Mouse (Mus musculus): ENCODE measurements at regions not wholly inside any gene's neighbourhood (a gene's known extent, or its start where the extent isn't known, plus 50 kb on each side); places are given as distances from the start of the nearest gene placed in this dataset.

DNA sequence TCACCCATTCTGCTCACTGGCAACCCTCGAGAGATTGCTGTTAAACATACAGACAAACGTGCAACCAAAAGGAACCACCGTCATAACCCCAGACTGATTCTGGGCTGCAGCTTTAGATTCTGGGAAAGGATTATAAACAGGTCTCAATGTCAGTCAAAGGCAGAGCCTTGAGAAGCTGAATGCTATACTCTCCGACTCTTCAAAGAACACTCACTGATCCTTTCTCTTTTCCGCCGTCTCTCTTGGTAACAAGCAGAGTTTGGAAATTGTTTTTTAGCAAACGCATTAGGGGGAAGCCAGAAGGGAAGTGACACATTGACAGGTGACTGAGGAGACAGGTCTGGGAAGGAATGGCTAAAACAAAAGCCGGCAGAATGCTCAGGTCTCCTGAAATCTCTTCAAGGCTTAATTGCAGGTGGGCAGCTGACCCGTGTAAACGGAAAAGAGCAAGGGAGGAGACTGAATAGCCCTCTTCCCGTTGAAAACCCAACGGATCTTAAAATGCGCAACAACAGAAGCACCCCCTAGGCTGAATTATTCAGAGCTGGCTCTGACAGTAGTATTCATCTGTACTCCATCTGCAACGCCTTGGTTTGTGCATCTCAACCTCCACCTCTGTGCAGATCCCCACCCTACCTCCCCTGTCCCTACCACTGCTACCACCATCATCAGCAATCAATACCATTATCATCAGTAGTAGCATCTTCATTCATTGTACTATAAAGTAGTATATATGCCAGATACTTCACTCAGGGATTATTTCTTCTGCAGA, 219.6 kb downstream of the Tmem38b start:
- DNase-seq (ENCODE audit: low read depth) = no peak

DNA sequence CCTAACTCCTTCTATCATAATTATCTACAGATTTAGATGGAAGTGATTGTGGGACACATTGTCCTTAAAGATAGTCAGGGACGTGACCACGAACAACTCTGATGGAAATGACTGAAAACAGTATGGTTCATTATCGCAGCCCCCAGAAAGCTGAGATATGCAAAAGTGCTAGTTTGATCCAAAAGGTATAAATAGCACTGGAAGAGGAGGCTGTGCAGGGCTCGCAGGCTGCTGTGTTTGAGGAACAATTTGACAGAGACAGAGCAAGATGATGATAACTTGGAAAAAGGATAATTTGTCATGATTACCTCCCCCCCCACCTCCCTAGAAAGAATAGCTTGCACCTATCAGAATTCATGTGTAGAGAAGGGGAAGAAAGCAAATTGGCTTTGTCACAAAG, 238.5 kb downstream of the Tmem38b start:
- no peak for DNase-seq (ENCODE audit: low read depth)

DNA sequence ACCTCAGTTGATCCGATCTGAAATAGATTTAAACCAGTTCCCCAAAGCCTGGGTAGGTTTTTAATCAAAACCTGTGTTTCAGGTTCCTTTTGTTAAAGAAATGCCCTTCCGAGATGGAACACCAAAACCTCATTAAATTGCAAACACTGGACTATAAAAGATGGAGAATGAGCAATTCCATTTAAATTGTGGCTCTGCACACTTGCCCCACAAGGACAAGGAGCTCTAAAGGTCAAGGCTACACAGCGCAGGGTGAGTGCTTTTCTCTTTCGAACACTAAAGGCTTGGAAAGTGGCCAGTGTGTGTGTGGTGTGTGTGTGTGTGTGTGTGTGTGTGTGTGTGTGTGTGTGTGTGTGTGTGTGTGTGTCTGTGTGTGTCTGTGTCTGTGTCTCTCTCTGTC, 246.1 kb downstream of the Tmem38b start:
- DNase-seq (ENCODE audit: low read depth) = no peak

DNA sequence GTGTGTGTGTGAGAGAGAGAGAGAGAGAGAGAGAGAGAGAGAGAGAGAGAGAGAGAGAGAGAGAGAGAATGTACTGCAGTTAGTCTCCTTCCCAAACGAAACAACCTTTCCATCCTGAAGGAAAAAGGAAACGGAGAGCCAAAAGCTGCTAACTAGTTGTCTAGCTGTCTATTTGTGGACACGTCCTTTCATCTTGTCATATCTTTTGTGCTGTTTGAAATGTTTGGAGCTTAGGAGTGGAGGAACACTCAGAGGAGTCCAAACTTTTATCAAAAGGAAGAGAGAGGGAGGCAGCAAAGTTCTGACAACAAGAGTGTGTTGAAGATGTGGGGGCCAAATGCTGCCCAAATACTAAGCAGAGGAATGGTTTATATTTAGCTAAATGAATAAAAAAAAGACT, 246.6 kb downstream of the Tmem38b start:
- DNase-seq (ENCODE audit: low read depth) = no peak

DNA sequence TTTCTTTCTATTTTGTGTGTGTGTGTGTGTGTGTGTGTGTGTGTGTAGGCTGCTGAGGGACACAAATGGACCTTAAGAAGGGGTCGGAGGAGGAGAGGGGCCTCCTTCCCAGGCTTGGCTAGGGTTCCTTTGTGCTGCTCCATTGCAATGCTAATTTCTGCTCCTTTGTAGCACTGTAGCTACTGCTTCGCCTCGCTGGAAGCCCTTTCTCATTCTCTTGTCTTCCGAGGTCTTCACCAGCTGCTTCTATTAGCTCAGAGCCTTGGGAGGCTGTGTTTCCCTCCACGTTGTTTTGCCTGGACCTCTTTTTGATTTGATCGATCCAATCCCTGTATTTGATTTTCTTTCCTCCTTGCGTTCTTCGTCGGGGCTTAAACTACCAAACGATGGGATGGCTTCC, 247.1 kb downstream of the Tmem38b start:
- DNase-seq (ENCODE audit: low read depth) = no peak

DNA sequence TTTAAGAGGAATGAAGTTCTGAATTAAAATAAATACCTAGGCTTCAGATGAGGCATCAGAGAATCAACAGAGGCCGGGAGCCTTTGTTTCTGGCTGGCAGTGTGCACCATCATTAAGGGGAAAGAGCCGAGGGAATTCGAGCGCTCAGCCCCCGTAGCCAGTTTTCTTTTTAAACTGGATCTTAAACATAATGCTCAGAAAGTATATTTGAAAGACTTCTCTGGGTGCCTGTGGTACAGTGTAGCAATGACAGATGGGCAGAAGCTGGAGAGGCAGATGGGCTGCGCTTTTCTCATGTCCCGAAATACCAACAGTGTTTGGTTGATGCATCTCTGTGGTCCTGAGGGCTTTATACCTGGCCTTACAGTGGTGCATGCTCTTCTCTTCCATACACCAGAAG, 247.6 kb downstream of the Tmem38b start:
- DNase-seq (ENCODE audit: low read depth) = no peak

DNA sequence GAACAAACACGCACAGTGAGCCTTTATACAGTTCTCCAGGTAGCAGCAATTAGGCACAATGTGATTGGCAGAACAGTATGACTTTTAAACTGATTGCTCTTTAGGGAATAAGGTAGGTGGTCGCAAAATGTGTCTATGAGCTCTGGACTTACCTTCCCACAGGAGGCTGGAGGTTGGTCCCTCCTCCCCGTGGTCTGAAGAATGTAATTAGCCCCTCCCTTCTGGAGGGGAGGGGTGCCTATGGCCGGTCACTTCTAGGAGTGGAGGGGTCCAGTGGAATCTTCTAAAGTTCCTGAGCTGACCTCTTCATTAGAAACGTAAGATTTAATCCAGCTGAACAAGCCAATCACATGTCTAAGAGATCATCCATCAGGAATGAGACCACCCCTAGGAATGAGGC, 248.4 kb downstream of the Tmem38b start:
- DNase-seq (ENCODE audit: low read depth) = no peak

DNA sequence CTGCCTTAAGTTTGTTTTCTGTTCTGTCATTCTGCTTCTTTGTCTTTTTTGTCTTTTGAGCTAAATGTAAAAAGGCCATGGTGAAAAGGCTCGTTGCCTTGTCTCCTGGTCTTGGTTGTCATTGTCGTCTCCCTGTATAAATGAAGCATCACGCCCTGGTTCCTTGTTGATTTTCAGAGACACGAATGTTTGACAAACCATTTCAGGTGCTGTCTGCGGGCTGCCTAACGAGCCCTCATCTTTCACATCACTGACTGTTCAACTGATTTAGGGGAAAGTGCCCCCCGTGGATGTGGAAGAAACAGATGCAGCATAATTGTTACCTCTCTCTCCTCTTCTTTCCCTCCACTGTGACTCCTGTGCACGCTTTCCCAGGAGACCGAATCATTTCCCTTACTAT, 254.7 kb downstream of the Tmem38b start:
- DNase-seq (ENCODE audit: low read depth) = no peak

DNA sequence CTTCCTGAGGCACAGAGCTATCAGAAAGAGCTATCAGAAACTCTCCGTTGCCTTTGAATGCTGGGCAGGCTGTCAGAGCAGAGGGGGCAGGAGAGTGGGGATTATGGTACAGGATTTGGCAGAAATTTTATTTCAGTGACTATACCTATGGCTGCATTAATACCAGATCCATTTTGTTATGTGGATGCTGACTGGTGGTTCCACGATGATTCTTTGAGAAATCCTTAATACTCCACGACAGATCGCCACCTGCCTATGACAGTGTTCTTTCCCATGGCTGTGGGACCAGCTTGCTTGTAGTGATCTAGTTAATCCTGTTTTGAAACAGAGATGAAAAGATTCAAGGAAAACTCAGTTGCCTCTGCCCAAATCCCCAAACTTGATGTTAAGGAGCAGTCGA, 255.6 kb downstream of the Tmem38b start:
- DNase-seq (ENCODE audit: low read depth) = no peak

DNA sequence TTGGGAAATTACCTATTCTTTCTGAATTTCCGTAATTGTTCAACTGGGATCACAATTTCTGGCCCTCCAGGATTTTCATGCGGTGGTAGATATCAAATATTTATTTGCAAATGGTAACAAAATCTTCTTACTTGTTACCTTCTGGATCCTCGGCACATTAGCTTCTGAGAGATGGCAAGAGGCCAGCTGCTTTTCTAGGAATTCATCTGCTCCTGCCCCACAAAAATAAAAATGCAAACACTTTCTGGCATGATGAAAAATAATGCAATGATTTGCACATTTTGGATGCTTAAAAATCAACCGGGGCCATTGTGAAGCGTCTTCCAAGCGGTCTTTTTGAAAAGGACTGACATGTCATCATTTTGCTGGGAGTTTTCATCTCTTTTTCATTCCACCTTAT, 258.9 kb downstream of the Tmem38b start:
- no peak for DNase-seq (ENCODE audit: low read depth)

DNA sequence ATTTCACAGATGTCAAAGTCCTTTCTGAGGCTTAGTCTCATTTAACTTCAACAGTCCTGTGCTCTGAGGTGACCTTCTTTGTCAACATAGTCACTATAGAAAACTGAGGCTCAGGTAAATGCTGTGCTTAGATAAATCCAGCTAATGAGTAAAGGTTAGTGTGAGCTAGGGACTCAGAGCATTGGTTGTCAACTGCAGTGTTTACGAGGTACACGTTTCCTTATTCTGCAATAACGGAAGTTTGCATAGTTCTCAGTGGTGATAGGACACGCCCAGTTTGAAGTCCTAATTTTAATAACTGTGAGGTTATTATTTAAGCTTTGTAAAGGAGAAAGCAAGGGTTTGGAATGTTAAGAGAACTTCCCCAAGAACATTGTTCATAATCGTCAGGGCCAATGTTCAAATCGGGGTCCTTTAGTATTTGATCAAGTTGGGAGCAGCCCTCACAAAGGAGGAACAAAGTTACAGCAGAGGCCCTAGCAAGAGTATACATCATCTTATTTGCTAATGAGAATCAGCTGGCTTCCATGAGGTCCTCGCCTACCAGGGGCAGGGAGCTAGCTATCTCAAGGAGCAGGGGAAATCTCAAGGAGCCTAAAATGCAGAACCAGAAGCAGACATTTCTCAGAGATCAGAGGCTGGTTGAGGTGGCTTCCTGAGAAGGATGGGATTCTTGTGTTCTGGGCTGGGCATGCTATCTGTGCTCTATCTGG, 268.6 kb downstream of the Tmem38b start:
- DNase-seq (ENCODE audit: low read depth) = no peak

DNA sequence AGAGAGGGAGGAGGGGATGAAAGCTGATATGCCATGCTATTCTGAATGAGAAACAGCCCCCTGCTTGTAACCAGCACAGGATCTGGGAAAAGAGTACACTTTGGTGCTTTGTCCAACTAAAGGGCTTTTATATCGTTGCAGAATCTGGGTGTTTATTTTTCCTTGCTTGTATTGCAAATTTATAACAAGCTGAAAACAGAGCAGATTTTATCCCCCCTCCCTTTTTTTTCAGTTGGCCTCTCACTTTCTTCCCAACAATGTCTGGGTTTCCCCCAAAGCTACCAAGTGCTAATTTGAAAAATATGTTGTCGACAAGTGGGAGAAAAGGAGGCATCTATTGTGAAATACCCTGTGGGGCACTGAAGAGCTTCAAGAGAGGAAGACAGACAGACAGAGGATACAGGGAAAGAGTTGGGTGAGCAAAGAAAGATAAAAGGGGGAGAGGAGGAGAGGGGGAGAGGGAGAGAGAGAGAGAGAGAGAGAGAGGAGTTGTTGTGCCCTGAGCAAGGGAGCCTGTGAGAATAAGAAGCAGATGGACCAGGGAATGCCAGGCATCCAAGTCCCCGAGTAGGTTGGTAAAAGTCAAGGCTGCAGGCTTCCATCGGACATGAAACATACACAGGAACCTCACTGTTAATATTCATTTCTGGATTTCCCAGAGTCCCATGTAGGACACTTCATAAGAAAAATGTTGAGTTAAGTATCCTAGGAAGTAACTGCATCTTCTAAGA, 269.5 kb downstream of the Tmem38b start:
- no peak for DNase-seq (ENCODE audit: low read depth)

DNA sequence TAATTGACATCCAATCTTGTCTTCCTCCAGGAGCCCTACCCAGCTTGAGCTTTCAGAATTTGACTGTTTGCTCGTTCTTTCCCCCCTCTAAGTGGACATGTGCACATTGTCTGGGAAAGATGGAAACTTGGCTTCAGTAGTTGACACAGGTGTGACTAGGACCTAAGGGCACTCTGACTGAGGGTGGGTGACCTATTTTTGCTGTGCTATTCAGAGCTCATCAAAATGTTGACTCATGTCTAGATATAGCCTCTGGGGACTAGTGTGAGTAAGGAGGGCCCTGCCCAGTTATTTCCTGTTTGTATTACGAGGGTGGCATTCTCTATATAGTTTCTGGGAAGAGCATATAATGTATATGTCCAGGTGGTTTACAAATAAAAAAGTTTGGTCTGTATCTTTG, 271.7 kb downstream of the Tmem38b start:
- no peak for DNase-seq (ENCODE audit: low read depth)

DNA sequence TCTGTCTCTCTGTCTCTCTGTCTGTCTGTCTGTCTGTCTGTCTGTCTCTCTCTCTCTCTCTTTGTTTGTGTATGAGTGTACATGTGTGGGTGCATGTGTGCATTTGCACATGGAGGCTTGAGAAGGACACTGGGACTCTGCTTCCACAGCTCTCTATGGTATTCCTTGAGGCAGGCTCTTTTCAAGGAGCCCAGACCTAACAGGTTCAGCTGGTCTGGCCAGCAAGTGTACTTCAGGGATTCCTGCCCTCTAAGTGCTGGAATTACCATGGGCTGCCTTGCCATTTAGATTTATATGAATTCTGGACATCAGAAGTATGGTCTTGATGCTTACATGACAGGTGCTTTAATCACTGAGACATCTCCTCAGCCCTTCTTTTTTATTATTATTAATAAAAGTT, 274.4 kb downstream of the Tmem38b start:
- DNase-seq (ENCODE audit: low read depth) = no peak

DNA sequence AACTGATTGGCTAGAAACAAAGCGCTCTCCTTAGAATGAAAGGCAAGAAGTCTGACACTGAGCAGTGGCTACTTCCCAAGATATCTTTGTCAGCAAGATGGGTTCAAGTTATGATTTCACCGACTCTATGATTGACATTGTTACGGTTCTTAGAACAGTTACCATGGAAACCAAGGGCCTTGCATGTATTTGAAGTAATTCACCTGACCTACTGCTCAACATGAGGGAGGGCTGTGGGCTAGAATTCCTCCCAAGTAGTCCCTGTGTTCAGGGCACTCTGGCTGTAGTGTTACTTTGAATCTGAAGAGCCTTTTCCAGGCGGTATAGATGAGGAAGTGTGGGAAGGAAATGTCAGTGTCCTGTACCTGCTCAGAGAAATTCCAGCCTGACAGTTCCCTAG, 281.1 kb downstream of the Tmem38b start:
- DNase-seq (ENCODE audit: low read depth) = no peak

DNA sequence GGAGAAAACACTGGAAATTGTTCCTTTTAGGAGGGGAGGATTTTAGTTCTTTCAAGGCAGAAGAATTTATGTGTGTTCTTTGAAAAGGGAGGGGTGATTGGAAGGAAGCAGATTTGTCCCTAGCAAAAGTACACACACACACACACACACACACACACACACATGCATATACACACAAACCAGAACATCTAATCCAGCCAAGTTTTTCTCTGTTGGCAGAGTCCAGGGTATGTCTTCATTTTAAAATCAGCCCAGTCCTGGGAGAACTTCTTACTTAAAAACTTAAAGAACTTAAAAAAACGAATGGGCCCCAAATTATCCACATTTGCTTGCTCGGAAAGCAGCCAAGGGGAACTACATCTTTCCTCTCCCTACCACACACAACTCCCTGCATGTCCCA, 290.5 kb downstream of the Tmem38b start:
- no peak for DNase-seq (ENCODE audit: low read depth)

DNA sequence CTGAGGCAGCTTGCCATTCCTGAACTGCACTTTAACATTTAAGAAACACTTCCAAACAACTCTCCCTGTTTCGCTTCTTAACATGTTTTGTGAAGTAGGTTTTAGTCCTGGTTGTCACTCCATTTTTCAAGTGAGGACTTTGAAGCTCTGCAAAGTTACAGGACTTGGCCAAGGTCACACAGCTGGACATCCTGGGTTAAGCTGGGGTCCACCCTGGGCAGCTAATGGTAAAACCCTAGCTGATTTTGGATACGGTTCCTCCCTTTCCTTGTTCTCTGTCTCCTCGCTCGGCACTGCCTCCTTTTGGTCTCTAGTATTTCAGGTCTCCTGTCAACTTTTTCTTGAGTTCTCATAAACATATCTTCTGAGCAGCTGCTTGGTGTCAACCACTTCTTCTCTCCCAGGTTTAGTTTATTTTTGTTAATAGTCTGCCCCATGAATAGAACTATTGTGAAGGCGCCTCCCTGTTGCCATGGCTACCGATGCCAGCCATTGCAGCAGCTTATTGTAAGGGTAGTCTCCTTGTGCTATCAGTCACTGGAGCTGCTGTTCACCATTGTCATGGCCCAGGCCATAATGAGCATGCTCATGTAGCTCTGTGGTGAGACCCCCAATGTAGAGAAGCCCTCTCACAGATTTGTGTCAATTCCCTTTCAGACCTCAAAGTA, 292.5 kb downstream of the Tmem38b start:
- no peak for DNase-seq (ENCODE audit: low read depth)

DNA sequence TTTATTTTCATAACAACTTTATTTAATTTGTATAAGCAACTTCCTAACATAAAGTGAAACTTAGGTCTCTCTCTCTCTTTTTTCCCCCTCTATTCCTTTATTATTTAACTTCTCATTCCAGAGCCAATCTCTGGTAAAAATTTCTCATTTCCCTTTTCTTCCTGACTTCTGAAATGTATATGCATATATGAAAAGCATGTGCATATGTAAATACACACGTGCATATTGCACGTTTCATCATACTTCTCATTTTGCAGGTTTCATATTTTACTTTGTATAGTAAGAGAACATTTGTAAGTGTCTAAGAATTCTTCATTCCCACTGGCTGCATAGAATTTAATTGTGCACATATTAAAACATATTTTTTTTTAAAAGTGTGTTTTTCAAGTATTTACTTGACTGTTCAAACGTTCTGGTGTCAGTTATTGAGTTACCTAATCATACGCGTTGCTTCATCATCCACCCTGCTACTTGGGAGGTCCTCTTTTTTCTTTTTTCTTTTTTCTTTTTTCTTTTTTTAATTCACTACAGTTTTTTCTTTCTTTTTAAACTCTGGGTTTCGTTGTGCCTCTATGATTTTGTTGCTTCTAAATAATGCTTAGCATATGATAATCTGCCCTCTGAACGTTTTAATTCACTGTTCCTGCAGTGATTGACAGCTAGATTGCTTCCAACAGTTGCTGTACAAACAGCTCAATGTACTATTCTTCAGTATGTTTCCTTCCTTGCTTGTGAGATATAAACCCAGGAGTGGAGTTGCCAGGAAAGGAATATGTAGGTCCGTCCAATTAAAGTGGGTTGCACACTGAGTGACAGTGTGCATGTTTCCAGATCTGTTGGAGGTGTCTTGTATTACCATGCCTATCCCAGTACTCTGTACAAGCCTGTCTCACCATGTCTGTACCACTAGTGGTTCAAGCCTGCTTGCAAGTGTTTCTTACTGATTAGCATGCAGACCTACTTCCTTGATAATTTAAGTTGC, 303.2 kb downstream of the Tmem38b start:
- DNase-seq (ENCODE audit: low read depth) = no peak

DNA sequence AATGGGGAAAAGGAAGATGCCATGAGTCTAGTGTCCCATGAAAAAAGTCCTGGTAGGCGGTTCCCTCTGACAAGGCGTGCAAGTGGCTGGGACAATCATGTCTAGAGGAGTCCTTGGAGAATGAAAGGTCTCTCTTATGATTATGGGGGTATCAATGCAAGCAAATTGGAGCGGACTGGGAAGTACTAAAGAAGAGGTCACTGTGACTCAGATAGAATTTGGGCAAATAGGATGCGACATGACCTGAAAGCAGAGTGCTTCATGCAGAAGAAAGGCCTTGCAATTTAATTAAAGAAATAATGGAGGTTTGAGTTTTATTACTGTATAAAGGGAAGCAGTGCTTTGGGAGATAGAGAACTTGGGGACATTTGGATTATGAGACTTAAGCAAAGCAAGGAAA, 330.3 kb downstream of the Tmem38b start:
- DNase-seq (ENCODE audit: low read depth) = no peak

DNA sequence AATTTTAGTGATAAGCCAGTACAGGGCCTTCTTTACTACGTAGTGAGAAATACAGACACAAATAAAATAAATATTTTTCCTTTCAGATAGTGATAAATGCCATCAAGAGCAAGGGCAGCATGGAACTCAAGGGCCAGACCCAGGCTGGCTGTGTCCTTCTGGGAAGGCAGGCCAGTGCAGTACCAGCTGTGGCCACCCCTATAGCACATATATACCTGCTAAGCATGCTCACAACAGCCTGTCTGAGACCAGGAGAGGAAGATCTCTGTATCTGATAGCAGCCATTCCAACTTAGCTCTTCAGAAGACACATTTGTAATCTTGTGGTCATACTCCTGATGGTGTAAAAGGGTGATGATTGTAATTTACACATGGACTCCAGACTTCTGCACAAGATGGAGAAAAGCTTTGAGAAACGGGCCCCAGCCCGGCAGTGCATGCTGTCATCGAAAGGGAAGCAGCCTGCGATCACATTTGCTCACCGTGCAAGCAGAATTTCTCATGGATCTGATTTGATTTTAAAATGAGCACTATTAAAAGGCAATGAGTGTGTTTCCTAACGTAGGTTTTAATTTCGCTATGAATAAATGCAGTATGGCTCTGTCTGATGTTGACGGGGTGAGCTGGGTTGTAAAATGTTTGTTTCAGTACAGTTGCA, 335.6 kb downstream of the Tmem38b start:
- no peak for DNase-seq (ENCODE audit: low read depth)

DNA sequence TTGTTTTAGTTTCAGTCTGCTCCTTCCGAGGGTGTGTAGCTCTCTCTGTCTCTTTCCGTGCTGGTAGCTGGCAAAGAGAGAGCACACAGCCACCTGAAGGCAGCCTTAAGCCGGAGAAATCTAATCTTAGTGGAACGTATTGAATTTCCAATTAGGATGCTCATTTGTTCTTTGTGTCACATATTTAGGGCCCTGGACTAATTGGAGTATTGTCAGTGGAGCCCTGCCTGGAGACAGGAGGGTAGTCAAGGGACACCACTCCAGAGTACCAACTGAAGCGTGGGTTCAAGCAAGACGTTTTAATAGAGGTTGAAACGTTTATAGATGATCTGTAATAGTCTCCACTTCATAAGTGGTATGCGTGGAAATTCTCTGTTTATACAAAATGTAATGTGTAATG, 336.5 kb downstream of the Tmem38b start:
- DNase-seq (ENCODE audit: low read depth) = no peak

Data from c-Kit-positive CD71-negative TER-119-negative erythroid progenitor cells, embryonic 14.5 days (primary cell).